Mouse (Mus musculus) midbrain, embryonic 11.5 days (tissue): ENCODE results near the gene Olfr1019. TPM values are rescaled to one million over a fixed set of nuclear protein-coding genes. Genes with fewer than 3 reads are reported as not detected.

Experiments used
- ATAC-seq: fragments of 200-750 bp; cut with Nextera tagmentation; 2 replicates; pipeline ENCODE4 v1.8.0; 2017; ENCODE audit warnings: moderate TSS enrichment, moderate library complexity; ENCODE audit not compliant: low FRiP score
- DNase-seq: peaks from one replicate; pipeline ENCODE4 v3.0.0; 2015; ENCODE audit warnings: low spot score; ENCODE audit errors: missing footprints
- H3K27ac ChIP-seq: fragments of 300-500 bp; sonication (generic); 2 replicates; pipeline ENCODE4 v1.5.1; 2014; ENCODE audit warnings: low read depth, low read length
- H3K27me3 ChIP-seq: fragments of 300-500 bp; sonication (generic); 2 replicates; pipeline ENCODE4 v1.6.1; 2014; ENCODE audit warnings: mild to moderate bottlenecking, low read length, moderate library complexity, mixed read lengths; ENCODE audit not compliant: control insufficient read depth, insufficient read depth
- H3K36me3 ChIP-seq: fragments of 300-500 bp; sonication (generic); 2 replicates; pipeline ENCODE4 v1.6.1; 2014; ENCODE audit warnings: mild to moderate bottlenecking, low read length, moderate library complexity, mixed read lengths; ENCODE audit not compliant: control insufficient read depth, insufficient read depth
- H3K4me1 ChIP-seq: fragments of 300-500 bp; sonication (generic); 2 replicates; pipeline ENCODE4 v1.6.1; 2014; ENCODE audit warnings: low read length; ENCODE audit not compliant: control insufficient read depth, insufficient read depth
- H3K4me2 ChIP-seq: fragments of 300-500 bp; sonication (generic); 2 replicates; pipeline ENCODE4 v1.6.1; 2014; ENCODE audit warnings: mild to moderate bottlenecking, moderate library complexity
- H3K4me3 ChIP-seq: fragments of 300-500 bp; sonication (generic); 2 replicates; pipeline ENCODE4 v1.5.1; 2014; ENCODE audit warnings: low read depth, low read length
- H3K9ac ChIP-seq: fragments of 300-500 bp; sonication (generic); 2 replicates; pipeline ENCODE4 v1.6.1; 2014; ENCODE audit warnings: low read length
- H3K9me3 ChIP-seq: fragments of 300-500 bp; sonication (generic); 2 replicates; pipeline ENCODE4 v1.6.1; 2016; ENCODE audit warnings: low read length; ENCODE audit not compliant: control insufficient read depth
- WGBS: fragments of 180-500 bp; shearing (Covaris S2); extraction: QIAGEN DNeasy Blood & Tissue Kit; methylation state at CpG from one replicate; pipeline ENCODE4 v1.1.7; 2014; 5-methylcytosine and 5-hydroxymethylcytosine counted together
- polyA plus RNA-seq: library from polyadenylated mRNA; unstranded; fragments of >200 nt; fragmentation: Nextera tagmentation; extraction: Ambion mirVana; gene quantifications from 2 replicates; pipeline ENCODE4 v1.2.1, GENCODE M21; 2014

Olfr1019 gene
- not detected in 2 replicates for polyA plus RNA-seq

DNA sequence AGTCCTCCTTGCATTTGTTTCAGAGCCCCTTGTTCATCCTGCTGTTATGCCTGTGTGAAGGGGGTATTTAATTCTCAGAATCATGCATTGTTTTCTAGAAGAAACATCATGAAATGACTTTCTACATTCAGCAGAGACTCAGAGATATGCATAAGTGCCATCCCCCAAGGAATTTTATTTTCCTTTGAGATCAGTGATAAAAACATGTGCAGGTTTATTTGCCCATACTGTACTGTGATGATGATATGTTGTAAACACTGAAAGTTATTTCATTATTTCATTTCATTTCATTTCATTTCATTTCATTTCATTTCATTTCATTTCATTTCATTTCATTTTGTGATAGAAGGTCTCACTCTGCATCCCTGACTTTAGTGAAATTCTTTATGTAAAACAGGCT is at the start of gene Olfr1019:
Gene Olfr1019, minus strand, starts transcription at position 101 of the 400 bp plus-strand sequence.
- DNase-seq, result no peak
- Histone ChIP-seq H3K27me3 (no peaks in the 10 kb centered on the region), H3K9ac (no peak within 1 kb of the TSS), H3K9me3 (no peaks in the 10 kb centered on the region), H3K27ac (no peak within 1 kb of the TSS), H3K4me2 (no peak within 1 kb of the TSS), H3K4me1 (no peaks in the 10 kb centered on the region), H3K4me3 (no peak within 1 kb of the TSS), H3K36me3 (no peaks in the 10 kb centered on the region)
- ATAC-seq, result no peak

- no peaks in the 10 kb centered on the region for H3K9me3 ChIP-seq
- H3K36me3 ChIP-seq, result no peaks in the 10 kb centered on the region
- DNase-seq (no peak), ATAC-seq (no peak)
- H3K4me3 ChIP-seq, result no peak within 1 kb of the TSS
- no peaks in the 10 kb centered on the region for H3K4me1 ChIP-seq
- H3K27me3 ChIP-seq, result no peaks in the 10 kb centered on the region
- H3K27ac ChIP-seq, result no peak within 1 kb of the TSS
- WGBS, result 71% methylated on average over 2 of the region's 2 CpGs
- H3K4me2 ChIP-seq, result no peak within 1 kb of the TSS
- H3K9ac ChIP-seq, result no peak within 1 kb of the TSS
These were observed 40.1 kb upstream of the Olfr1019 start, which contains the start of gene Olfr1023 for GRCm38 (mm10) chr2:85885340-85885739. Olfr1023 (plus strand) TSS chr2:85885640.

DNA sequence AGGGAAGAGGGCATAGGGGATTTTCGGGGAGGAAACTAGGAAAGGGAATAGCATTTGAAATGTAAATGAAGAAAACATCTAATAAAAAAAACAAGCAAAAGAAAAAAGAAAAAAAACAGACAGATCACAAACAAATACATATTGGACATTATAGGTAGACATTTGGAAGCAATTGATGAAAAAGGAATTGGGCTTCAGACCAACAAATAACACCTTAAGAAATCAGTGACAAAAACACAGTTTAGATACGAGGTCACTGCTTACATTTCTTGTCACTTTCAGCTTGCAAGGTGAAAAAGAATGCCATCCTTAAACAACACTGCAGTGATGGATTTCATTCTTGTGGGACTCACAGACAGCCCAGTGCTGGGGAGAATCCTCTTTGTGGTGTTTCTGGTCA is 23.0 kb upstream of the Olfr1019 start, which contains the start of gene Olfr1022:
Gene Olfr1022, plus strand, starts transcription at position 301 of the 400 bp plus-strand sequence.
- ATAC-seq (no peak), DNase-seq (no peak)
- H3K27me3 ChIP-seq, result no peaks in the 10 kb centered on the region
- no peaks in the 10 kb centered on the region for H3K9me3 ChIP-seq
- 67% methylated on average over 2 of the region's 2 CpGs for WGBS
- no peak within 1 kb of the TSS for H3K4me3 ChIP-seq
- no peaks in the 10 kb centered on the region for H3K4me1 ChIP-seq
- no peak within 1 kb of the TSS for H3K9ac ChIP-seq
- no peaks in the 10 kb centered on the region for H3K36me3 ChIP-seq
- no peak within 1 kb of the TSS for H3K27ac ChIP-seq
- no peak within 1 kb of the TSS for H3K4me2 ChIP-seq

GRCm38 (mm10) chr2:85846730-85847129 is 1.4 kb upstream of the Olfr1019 start, which contains the start of gene Olfr1020:
Olfr1020 (plus strand) TSS chr2:85847030.
- no peaks in the 10 kb centered on the region for H3K9me3 ChIP-seq
- no peak within 1 kb of the TSS for H3K27ac ChIP-seq
- no peak for ATAC-seq
- no peak within 1 kb of the TSS for H3K4me3 ChIP-seq
- H3K36me3 ChIP-seq, result no peaks in the 10 kb centered on the region
- H3K4me1 ChIP-seq, result no peaks in the 10 kb centered on the region
- no peak within 1 kb of the TSS for H3K9ac ChIP-seq
- WGBS, result 83% methylated on average over 1 of the region's 1 CpGs
- H3K27me3 ChIP-seq, result no peaks in the 10 kb centered on the region
- DNase-seq, result no peak
- H3K4me2 ChIP-seq, result no peak within 1 kb of the TSS

- H3K27me3 ChIP-seq, result no peaks in the 10 kb centered on the region
- no peak for ATAC-seq
- no peak for DNase-seq
- no peak within 1 kb of the TSS for H3K4me3 ChIP-seq
- H3K4me2 ChIP-seq, result no peak within 1 kb of the TSS
- H3K27ac ChIP-seq, result no peak within 1 kb of the TSS
- no peaks in the 10 kb centered on the region for H3K9me3 ChIP-seq
- H3K4me1 ChIP-seq, result no peaks in the 10 kb centered on the region
- no peak within 1 kb of the TSS for H3K9ac ChIP-seq
- H3K36me3 ChIP-seq, result no peaks in the 10 kb centered on the region
These were observed 27.1 kb downstream of the Olfr1019 start, which contains the start of gene Olfr1018 for GRCm38 (mm10) chr2:85818179-85818578. Olfr1018 (plus strand) TSS chr2:85818479.

DNA sequence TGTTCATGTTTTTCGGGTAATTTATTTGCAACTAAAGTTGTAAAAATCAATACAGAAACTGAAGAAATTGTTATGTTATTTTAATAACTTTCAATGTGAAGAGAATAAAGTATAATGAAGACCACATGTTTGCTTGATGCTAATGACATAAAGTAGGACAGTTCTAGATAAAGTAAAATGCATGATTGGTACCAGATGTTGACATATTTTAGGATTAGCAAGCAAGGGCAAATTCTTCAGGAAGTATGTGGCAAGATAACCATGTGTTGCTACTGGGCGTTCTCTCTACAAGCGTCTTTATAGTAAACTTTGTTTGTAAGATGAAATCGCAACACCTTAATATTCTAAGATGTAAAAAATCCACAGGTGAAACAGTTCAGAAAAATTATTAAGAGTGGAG is 40.8 kb downstream of the Olfr1019 start:
- no peak overlapping the region for H3K27ac ChIP-seq
- DNase-seq (no peak), ATAC-seq (no peak)
- 84% methylated on average over 4 of the region's 4 CpGs for WGBS
- H3K4me2 ChIP-seq, result no peak overlapping the region
- H3K9ac ChIP-seq, result no peak overlapping the region
- H3K36me3 ChIP-seq, result no peaks in the 10 kb centered on the region
- H3K27me3 ChIP-seq, result no peaks in the 10 kb centered on the region
- no peaks in the 10 kb centered on the region for H3K9me3 ChIP-seq
- no peaks in the 10 kb centered on the region for H3K4me1 ChIP-seq
- no peak overlapping the region for H3K4me3 ChIP-seq

- DNase-seq (no peak), ATAC-seq (no peak)
- Histone ChIP-seq H3K4me3 (no peak within 1 kb of the TSS), H3K27ac (no peak within 1 kb of the TSS), H3K27me3 (no peaks in the 10 kb centered on the region), H3K4me1 (no peaks in the 10 kb centered on the region), H3K9me3 (no peaks in the 10 kb centered on the region), H3K4me2 (no peak within 1 kb of the TSS), H3K9ac (no peak within 1 kb of the TSS), H3K36me3 (no peaks in the 10 kb centered on the region)
- WGBS, result 81% methylated on average over 2 of the region's 2 CpGs
These were observed 42.8 kb downstream of the Olfr1019 start, which contains the start of gene Olfr1016 for GRCm38 (mm10) chr2:85802444-85802843. Olfr1016 (minus strand) TSS chr2:85802544.

DNA sequence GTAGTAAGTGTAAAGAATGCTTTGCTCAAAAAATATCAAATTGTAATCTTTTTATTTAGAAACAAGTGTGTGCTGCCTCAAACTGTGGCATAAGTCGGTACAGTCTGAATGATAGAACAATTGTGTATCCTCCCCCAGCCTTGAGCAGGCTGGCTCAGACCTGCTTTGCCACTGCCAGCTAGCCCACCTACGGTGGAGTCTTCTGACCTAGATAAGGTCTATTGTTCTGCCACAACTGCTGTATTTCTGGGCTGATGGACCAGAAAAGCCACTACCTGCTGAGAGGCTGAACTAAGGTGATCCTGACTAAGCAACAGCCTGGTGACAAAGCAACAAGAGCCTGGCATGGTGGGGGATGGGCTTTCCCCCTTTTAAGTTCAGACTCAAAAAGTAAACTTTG is 53.0 kb downstream of the Olfr1019 start:
- H3K9ac ChIP-seq, result no peak overlapping the region
- H3K27me3 ChIP-seq, result no peaks in the 10 kb centered on the region
- DNase-seq (no peak), ATAC-seq (no peak; the same call in 1 of the 2 replicates)
- WGBS, result 20% methylated on average over 2 of the region's 2 CpGs
- no peak overlapping the region for H3K4me2 ChIP-seq
- H3K4me3 ChIP-seq, result no peak overlapping the region
- H3K27ac ChIP-seq, result no peak overlapping the region
- no peaks in the 10 kb centered on the region for H3K9me3 ChIP-seq
- no peaks in the 10 kb centered on the region for H3K36me3 ChIP-seq
- H3K4me1 ChIP-seq, result no peaks in the 10 kb centered on the region
